Mouse (Mus musculus) left cerebral cortex, adult 9 months (tissue): Measurements from ENCODE around the gene Sgsm2.

Source experiments
- DNase-seq, 2 experiments: peaks; one replicate each; pipeline ENCODE4 v3.0.0; 2022; ENCODE audit warnings: low spot score in 2 of 2

The Sgsm2 gene

DNA sequence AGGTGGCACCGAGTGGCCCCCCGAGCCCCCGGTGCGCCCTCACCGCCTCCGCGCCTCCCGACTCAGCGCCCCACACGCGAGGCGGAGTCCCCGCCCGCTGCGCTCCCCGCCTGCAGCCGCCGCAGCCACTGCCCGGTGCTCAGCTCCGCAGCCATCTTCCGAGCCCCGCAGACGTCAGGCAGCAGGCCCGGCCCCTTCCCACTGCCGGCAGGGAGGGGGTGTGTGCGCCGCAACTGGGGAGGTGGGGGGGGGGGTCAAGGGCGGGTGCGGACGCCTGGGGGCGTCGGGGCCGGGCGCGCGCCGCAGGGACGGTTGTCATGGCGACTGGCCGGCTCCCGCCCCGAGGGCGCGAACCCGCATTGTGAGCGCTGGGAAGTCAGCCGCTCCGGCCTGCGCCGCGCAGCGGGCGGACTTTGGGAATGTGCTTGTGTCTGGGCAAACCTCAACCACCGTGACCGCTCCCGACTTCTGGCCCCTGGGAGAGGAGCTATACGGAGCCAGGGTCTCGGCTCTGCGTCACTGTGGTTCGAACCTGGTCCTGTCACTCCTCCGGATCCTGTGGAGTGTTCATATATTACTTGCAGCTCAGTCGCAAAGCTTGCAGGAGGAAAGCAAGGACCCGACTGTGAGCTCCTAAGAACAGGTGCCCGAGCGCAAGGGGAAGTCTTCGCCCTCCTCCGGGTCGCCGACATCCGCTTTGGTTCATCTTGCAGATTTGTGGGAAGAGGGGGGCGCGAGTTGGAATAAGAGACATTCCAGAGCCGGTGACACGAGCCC, at the start of gene Sgsm2:
Sgsm2 (minus strand) TSS at position 160 of the 777 bp plus-strand sequence.
- peak in 1 of 2 experiments; percentile 63 for DNase-seq

GRCm38 (mm10) chr11:74946348-74946747, 49.5 kb upstream of the Sgsm2 start:
- peak in 1 of 2 experiments; percentile 21 for DNase-seq

GRCm38 (mm10) chr11:74930391-74930790, 33.5 kb upstream of the Sgsm2 start:
- no peak for DNase-seq

DNA sequence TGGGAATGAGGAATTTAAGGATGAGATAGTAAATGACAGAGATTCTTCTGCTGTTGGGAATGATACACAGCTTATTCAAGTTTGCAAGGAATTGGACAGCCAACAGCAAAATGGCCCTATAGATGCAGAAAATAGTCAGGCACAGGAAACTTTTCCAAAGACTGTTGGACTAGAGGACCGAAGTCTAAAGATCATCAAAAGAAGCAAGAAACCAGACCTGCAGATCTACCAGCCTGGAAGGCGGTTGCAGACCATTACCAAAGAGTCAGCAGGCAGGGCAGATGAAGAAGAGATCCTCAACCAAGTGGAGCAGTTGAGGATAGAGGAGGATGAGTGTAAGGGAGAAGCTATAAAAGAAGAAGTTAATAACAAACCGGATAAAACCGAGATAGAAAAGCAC, 32.3 kb upstream of the Sgsm2 start:
- DNase-seq: no peak

GRCm38 (mm10) chr11:74927236-74927725, 30.4 kb upstream of the Sgsm2 start:
- no peak for DNase-seq

- DNase-seq: no peak
Observed at GRCm38 (mm10) chr11:74926388-74927005, 29.6 kb upstream of the Sgsm2 start.

DNA sequence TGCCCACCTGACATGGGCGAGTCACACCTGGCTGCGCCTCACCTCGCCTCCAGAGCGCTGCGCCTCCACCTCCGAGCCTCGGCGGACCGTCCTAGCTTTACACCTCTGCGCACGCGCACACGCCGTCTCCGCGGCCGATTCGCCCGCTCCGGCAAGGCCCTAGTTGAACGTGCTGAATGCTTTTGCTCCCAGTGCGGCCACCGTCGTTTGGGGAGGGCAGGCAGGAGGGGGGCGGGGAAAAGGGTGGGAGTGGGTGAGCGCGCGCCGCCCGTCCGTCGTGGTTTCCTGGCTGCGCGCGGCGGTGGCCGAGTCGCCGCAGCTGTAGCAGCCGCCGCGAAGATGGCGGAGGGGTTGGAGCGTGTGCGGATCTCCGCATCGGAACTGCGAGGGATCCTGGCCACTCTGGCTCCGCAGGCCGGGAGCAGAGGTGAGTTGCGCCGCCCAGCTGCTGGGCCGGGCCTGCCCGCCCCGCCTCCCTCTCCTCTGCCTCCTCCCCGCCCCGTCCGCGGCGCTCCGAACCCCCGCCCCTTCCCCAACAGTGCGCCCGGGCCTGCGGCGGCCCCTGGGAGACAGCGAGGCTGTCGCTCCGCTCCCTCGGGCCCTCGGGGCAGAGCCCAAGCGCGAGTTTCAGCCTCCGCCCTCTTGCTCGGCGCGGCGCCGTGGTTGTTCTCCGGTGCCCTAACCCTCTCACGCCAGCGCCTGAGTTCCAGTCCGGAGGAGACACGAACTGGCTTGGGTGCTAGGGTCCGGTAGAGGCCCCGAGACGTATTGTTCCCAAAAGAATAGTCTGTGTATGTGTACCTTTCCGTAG, 28.9 kb upstream of the Sgsm2 start, which contains the start of the genes Smg6 and Srr:
Smg6 (plus strand) TSS at position 247 of the 811 bp plus-strand sequence.
Srr (minus strand) TSS at position 372 of the 811 bp plus-strand sequence.
- DNase-seq: peak; percentile 71 to 87

GRCm38 (mm10) chr11:74924149-74924548, 27.3 kb upstream of the Sgsm2 start:
- no peak for DNase-seq

GRCm38 (mm10) chr11:74919249-74919648, 22.4 kb upstream of the Sgsm2 start:
- peak in 1 of 2 experiments; percentile 22 for DNase-seq

DNA sequence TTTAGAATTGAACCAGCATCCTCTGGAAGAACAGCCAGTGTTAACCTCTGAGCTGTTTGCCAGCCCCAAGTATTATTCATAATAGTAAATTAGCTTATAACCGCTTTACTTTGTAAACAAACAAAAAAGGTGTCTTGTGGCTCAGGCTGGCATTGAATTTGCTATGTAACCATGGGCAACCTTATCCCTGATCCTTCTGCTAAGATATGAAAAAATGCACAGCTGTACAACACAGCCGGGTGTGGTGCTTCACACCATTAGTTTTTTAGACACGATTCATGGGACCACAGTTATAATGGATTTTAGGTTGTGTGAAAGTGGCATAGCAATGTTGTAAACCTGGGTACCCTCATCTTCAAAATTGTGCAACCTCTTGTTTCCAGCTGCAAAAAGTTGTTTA, 15.6 kb upstream of the Sgsm2 start:
- no peak for DNase-seq

- DNase-seq: no peak
Observed at GRCm38 (mm10) chr11:74909978-74910377, 13.1 kb upstream of the Sgsm2 start.

- no peak for DNase-seq
Observed at GRCm38 (mm10) chr11:74908618-74909399, 11.9 kb upstream of the Sgsm2 start.

DNA sequence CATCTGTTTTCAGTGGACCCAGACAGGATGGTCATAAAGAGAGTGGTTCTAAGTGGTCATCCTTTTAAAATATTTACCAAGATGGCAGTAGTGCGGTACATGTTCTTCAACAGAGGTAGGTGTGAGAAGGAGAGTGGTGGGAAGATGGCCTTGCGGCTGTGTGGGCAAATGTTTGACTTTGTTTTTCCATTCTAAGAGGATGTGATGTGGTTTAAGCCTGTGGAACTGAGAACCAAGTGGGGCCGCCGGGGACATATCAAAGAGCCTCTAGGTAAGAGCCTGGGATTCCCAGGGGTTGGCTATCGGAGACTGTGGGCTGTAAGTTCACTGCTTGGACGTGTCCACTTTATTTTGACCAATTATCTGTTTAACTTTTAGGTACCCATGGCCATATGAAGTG, 11.0 kb upstream of the Sgsm2 start:
- no peak for DNase-seq

DNA sequence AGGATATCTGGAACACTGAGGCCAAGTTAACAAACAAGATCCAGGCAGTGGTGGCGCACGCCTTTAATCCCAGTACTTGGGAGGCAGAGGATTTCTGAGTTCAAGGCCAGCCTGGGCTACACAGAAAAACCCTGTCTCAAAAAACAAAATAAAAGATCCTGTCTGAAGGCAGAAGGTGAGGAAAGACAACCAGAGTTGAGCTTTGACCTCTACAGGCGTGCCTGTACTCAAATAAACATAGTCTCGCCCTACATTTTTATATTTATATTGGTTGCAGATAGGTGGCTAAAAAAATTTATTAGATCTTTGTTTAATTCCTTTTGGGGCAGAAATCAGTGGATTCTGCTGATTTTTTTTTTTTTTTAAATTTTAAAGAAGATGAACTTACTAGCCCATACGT, 5.6 kb upstream of the Sgsm2 start:
- no peak for DNase-seq

DNA sequence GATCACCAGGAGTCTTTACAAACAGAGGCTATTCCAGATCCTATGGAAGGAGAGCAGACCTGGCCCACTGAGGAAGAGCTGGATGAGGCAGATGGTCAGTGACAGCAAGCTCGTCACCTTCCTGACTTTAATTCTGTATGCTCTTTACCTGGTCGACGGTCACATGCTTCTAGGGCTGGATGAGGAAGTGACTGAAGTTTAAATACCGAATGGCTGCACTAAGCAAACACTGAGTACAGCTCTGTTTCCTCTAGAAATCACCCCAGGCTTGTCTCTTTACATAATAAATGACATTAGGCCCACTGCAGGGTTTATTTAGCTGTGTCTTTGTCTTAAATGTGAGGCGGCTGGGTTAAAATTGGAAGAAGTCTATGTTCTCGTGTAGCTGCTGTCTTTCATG, 4.7 kb upstream of the Sgsm2 start:
- DNase-seq: no peak

DNA sequence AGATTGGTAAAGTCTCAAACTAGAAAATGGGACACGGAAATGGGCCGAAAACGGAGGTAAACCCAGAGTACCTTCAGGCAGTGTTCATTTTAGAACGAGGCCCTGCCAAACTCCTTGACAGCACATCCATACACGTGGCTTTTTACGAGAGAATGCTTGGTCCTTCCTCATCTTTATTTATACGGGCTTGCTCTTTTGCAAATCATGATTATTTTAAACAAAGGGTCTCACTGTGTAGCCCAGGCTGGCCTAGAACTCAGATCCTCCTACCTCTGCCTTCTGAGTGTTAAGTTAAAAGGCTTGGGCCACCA, 1.6 kb upstream of the Sgsm2 start:
- no peak for DNase-seq

- peak; percentile 80 to 88 for DNase-seq
Observed at GRCm38 (mm10) chr11:74897678-74898516, 1.0 kb upstream of the Sgsm2 start, which contains the start of gene Tsr1. TSS of gene Tsr1 (plus strand) at chr11:74898071.

DNA sequence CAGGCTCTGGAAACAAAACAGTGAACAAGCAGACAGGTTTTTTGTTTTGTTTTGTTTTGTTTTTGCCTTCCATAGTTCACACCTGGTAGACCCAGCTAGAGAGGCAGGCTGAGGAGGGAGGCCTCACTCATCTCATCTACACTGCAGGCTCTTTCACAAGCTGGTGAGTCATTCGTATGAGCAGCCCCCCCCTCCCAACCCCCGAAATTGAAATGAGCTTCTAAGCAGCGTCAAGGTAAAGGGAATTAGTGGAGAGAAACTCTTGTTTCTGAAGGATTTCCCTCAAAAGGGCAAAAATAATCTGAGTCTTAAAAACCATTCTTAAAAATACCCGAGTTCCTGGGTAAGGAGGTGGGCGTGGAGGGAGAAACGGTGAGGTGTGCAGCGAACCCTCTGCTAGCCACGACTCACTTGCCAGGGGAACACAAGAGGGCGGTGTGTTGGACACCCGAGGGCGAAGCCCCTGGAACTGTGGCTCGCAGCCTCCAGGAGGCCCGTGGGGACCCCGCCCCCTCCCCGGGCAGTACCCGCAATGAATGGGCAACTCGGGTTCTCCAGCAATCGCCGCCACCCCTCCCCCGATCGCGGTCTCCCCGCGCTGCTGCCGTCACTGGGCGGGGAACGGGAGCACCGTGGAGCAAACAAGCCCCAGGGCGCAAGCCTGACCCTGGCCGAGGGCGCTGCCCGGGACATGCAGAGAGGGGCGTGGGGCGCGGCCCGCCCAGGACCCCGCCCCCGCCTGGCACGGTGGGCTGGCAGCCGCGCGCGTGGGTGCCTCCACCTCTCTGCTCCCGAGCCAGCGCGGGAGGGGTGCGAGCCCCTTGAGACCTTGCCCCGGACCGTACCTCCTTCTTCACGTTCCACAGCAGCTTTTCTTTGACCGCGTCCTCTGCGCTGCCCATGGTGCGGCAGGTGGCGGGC, 620 bp downstream of the Sgsm2 start:
- peak in 1 of 2 experiments; percentile 61 for DNase-seq

- DNase-seq: no peak
Observed at GRCm38 (mm10) chr11:74894619-74895018, 2.2 kb downstream of the Sgsm2 start.
